Mouse (Mus musculus): ENCODE data around the gene Smyd3. TPM values are rescaled to one million over a fixed set of nuclear protein-coding genes. Genes with fewer than 3 reads are reported as not detected.

Smyd3 gene
- 10 to 100 TPM; 21.7 to 23.7 TPM for total RNA-seq (2021)

- DNase-seq = peak; percentile 82 to 85
Measured at GRCm38 (mm10) chr1:179517713-179518465, at the start of gene Smyd3. Smyd3 (minus strand) TSS chr1:179518041.

GRCm38 (mm10) chr1:179567558-179567957 is 49.7 kb upstream of the Smyd3 start:
- no peak for DNase-seq

DNA sequence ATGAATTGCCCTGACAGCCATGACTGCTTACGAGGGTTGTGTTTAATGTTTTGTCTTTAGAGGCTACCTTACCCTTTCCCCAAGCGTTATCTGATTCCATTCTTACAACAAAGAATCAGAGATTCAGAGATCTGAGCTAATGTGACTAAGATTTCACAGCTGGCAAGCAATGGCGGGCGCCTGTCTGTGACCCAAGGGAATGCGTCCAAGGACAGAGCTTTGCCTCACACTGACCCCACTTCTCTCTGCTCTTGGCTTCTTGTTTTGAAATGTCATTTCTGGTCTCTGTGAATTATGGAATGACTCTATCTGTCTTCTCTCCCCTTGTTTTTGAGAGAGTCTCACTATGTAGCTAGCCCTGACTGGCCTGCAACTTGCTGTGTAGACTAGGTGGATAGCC is 46.1 kb upstream of the Smyd3 start:
- DNase-seq = no peak

DNA sequence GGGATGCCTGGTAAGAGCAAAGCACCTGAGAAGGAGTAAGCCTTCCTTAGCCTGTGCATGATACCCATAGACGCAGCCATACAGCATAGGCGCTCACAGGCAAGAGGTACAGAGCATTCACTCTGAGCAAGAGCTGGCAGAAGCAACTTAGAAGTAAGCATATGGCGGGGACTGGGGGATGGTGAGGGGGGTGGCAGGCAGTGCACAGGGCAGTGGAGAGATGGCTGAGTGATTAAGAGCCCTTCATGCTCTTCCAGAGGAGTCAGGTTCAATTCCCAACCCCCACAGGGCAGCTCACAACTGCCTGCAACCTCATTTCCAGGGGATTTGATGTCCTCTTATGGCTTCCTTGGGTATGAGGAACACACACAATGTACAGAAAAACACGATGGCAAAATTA is 45.4 kb upstream of the Smyd3 start:
- DNase-seq = no peak

DNA sequence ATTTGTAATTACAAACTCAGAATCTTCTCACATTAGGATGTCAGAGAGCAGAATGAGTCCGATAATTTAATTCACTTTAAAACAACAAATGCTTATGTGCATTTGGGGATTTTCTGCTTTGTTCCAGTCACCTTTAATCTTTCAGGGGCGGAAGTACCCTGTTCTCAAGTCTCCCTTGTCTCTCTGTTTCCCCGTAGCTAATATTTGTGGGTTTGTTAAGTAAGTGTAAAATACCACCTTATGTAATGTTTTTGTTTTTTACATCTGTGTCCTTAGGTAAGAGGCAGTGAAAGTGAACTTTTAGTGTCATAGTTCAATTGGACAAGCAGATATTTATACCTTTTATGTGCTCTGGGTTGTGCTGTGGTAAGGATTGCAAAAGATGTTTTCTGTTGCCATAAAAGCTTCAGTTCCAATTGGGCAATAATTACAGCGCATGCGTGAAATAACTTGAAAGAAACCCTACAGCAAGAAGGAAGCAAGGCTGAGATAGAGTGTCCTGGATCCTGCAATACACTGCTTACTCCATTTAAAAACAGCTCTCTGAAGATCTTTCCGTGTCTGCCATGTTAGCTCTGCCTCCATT is 43.1 kb upstream of the Smyd3 start:
- no peak for DNase-seq

DNA sequence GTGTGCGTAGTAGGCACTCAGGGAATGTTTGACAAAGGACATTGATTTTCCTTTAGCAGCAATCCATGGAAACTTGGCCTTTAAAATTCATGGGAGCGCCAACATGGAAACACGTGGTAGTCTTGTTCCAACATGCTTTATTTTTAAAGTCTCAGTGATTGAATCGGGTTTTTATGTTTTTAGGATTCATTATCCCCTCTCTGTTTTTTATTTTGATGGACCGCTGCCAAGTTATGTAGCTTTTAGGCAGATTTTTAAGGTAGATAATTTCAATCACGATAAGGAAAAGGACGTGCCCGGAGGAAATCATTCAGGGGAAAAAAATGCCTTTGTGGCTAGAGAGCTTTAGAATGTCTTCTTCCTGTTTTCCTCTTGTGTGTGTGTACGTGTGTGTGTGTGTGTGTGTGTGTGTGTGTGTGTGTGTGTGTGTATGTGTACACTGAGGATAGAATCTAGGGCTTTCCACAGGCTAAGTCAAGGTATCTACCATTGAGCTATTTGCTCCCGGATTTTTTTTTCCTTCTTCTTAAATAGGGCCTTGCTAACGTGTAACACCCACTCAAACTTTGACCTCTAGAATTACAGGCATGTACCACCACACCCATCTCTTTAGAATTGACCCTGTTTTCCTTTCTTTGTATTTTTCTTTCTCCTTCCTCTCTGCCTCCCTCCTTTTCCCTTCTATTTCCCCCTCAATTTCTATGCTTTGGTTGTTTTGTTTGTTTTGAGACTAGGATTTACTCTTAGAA is 41.8 kb upstream of the Smyd3 start:
- no peak for DNase-seq

DNA sequence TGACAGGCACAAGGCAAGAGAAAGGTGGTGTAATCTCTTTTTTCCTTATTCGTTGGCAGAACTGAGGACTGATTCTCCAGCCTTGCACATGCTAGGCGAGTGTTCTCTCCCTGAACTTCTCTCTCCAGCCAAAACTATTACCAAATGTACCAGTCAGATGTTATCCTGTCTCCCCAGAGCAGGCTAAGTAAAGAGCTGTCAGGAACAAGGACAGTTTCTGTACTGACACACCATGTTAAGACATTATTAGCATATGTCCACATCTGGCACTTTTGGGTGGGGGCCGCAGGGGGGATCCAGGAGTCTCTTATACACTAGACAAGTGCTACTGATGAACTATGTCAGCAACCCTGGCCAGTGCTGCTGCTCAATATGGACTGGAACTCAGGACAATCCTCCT is 39.1 kb upstream of the Smyd3 start:
- no peak for DNase-seq

DNA sequence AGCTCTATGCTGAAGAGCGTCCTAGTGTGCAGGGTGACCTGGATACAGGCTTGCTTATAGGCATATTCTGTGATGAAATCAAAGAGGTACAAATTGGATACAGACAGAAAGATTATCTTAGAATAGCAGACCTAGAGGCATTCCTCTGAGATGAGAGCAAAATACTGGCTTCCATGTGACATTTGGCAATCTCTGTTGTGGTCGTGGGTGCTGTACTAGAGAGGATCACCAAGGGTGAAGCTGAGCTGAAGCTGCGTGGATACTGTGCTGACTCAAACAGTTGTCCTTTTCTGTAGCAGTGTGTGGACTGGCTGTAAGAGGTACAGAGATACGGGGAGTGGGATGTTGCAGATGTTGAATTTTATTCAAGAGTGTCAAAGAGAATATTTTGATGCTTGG is 36.1 kb upstream of the Smyd3 start:
- no peak for DNase-seq

DNA sequence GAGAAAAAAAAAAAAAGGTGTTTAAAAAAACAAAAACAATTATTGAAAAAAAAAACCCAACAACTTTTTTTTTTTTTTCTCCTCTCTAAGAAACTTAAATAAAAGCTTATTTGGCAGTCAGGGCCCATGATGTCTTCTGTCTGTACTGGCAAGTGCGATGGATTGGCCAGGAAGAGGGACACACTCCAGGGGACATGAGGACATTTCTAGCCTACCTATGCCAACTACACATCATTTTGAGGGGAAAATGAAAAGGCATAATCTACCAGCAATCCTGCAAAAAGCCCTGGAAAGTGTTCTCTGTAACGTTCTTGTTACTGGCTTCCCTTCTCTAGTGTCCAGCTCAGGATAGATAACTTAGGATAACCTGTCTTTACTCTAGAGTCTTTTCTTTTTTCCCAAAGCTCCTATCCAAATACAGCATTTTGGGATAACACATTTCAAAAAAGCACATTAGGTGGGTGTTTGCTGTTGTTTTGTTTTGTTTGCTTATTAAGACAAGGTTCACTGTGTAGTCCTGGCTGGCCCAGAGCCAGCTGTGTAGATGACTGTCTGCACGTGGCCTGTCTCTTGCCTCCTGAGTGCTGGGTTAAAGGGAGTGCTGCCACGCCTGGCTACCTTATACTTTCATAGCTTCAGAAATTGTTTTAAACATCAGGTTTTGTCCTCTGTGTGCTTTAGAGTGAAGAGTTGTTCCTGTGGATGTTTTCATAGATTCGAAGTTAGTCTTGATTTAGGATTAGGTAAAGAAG is 35.5 kb upstream of the Smyd3 start:
- no peak for DNase-seq

DNA sequence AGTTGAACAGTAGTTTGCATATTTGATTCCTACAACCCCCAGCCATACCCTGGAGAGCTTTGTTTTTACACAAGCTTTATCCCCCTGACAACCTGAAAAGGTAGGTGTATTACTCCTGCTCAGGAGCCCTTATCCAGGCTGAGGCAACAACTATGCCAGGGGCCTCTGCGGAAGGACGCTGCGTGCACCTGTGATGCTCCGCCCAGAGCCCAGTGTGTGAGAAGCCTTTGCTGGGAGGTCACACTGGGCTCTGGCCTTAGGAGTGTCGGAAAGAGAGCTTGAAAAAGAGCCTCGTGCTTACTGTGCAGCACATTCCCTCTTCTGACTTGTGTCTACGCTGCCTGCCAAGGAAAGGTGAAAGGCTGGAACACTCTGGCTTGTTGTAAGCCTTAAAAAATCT is 34.9 kb upstream of the Smyd3 start:
- DNase-seq = no peak

DNA sequence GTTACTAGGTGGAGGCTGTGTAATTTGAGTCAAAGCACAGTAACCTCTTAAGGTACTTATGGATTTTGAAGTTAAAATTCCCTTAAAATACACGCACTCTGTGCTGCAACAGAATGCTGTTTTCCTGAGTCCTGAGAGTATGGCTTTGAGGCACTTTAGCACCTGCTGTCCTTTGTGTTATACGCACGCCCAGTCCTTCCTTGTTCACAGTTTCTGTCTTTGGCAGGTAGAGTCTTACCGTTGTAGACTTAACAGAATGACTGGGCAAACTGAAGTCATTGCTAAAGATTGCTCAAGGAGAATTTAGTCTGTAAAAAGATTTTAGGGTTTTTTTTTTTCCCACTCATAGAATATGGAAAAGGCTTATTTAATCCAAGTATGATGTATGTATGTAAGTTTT is 34.1 kb upstream of the Smyd3 start:
- no peak for DNase-seq

- no peak for DNase-seq
Measured at GRCm38 (mm10) chr1:179551336-179551735, 33.5 kb upstream of the Smyd3 start.

DNA sequence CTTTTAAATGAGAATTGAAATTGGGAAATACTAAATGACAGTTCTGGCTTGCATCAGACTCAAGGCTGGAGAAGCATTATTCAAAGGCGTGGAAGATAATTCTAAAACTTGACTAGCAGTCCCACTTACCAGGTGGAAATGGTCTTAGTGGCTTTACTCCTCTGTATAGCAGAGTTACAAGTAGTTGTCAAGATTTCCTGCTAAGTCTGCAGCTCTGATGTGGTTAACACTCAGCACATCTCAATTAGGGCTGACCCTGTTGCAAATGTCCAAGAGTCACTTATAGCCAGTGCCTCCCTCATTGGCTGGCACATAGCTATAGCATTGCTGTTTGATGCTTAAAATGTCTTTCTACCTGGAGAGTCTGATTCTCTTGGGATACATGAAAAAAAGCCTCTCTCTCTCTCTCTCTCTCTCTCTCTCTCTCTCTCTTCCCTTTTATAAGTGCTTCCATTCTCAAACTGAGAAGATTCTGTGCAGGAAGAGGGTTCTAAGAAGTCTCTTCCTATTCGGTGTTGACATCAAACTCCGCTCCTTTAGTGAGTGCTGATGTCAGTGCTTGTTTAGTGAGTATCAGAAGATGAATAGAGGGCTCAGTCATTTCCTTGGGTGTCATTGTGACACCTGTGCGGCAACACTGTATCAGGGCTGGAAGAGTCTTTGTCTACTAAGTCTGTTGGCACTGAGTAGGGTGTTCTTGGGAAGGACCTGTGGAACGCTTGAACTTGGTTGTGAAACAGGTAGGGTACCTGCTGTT is 31.3 kb upstream of the Smyd3 start:
- no peak for DNase-seq

DNA sequence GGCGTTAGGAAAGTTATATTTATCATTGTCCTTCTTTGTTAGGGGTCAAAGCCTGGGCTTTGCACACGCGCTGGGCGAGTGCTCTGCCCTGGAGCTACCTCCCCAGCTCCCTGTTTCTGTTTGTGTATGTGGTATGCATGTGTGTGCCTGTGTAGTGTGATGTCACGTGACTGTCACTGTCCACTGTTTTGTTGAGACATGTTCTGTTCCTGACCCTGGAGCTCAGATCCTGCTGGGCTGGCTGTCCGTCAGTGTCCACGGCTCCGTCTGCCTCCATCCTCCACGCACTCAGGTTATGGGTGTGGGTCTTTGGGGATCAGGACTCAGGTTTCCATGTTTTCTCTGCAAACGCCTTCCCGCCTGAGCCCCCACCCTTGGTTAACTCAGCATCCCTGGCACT is 30.4 kb upstream of the Smyd3 start:
- DNase-seq = no peak

- DNase-seq = no peak
Measured at GRCm38 (mm10) chr1:179547176-179547575, 29.3 kb upstream of the Smyd3 start.

- DNase-seq = no peak
Measured at GRCm38 (mm10) chr1:179546551-179546917, 28.7 kb upstream of the Smyd3 start.

DNA sequence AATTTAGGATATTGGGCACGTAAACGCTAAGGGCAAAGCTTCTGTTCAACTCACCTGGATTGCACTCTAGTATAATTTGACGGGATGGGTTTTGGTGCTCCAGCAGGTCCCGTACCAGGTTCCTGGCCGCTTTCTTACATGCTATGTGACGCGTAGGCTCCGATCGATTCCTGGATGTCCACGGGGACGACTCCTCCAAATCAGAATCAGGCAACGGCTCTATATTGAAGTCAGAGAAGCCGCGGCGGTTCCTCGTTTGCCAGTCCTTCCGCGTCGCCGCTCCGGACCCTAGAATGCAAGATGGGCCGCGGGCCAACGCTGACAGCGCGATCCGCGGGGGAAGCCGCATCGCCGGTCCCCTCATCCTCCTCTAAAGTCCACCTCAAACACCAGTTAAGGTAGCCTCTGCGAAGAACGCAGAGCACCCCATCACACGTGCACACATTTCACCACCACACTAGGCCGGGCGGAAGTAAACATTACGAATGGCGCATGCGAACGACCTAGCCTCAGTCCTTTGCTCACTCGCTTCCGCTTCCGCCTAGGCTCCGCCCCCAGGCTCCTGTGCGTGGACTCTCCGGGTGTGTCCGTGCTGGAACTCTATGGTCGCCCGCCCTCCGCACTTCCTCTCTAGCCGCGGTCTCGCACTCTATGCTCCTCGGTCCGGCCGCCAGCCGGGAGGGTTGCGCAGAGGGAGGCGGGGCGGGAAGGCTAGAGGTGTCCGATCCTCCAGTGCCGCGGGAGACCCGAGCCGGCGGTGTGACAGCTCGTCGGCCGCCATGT is 28.1 kb upstream of the Smyd3 start, which contains the start of the genes Tfb2m and Cnst:
Gene Tfb2m (minus strand): TSS at position 500 of the 783 bp plus-strand sequence.
Gene Cnst (plus strand): TSS at position 603 of the 783 bp plus-strand sequence.
- DNase-seq = peak; percentile 98

GRCm38 (mm10) chr1:179541502-179541901 is 23.7 kb upstream of the Smyd3 start:
- DNase-seq = no peak

DNA sequence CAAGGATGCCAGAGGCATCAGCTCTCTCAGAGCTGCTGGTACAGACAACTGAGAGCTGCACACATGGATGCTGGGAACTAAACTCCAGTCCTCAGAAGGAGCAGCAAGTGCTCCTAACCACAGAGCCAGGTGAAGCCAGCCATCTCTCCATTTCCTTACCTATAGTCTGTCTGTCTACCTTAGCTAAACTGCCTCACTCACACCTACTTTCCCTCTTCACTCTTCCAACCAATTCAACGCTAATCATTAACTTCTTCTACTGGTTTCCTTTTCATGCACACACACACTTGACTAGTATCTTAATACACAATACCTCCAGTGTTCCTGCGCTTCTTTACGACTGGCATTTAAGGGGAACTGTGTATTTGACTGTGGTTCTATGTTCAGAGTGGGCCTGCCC is 22.0 kb upstream of the Smyd3 start:
- DNase-seq = no peak

- no peak for DNase-seq
Measured at GRCm38 (mm10) chr1:179539054-179539453, 21.2 kb upstream of the Smyd3 start.

DNA sequence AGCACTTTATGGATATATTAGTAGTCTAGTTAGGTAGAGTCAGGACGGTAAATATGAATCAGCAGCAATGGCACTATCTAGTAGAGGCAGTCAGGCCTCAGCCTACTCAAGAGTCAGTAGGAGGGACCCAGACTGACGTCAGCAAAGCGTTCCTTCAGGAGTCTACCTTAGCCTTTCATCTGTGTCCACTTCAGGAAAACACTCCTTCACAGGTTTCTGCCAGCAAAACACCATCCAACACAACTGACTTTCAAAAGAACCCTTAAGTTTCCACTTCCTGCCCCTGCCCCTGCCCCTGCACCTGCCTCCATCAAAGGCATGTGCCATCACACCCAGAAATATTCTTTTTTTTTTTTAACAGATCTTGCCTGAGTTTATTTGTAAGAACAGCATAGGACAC is 2.1 kb upstream of the Smyd3 start:
- DNase-seq = no peak

Measured in layer of hippocampus, postnatal 36 days (tissue).